Mouse (Mus musculus) embryonic facial prominence, embryonic 11.5 days (tissue): ENCODE data around the gene Hoxd13. TPM values are rescaled to one million over a fixed set of nuclear protein-coding genes. Genes with fewer than 3 reads are reported as not detected.
A peak's percentile ranks its signal among the peaks of the same experiment; 100 is the strongest.

ENCODE experiments used
- ATAC-seq: fragments of 200-750 bp; cut with Nextera tagmentation; replicated peaks from 2 replicates; pipeline ENCODE4 v1.8.0; 2017; ENCODE audit warnings: low read depth; ENCODE audit not compliant: insufficient number of reproducible peaks, low FRiP score, low TSS enrichment
- DNase-seq: peaks from one replicate; pipeline ENCODE4 v3.0.0-alpha.2; 2015; ENCODE audit warnings: low spot score
- H3K27ac ChIP-seq: fragments of 300-500 bp; sonication (generic); replicated peaks from 2 replicates; pipeline ENCODE4 v1.5.1; 2014; ENCODE audit warnings: mild to moderate bottlenecking, low read depth, low read length, control low read depth
- H3K27me3 ChIP-seq: fragments of 300-500 bp; sonication (generic); 2 replicates; pipeline ENCODE4 v1.6.1; 2014; ENCODE audit warnings: mild to moderate bottlenecking, low read length, moderate library complexity, mixed read lengths; ENCODE audit not compliant: control insufficient read depth, insufficient read depth
- H3K36me3 ChIP-seq: fragments of 300-500 bp; sonication (generic); replicated peaks from 2 replicates; pipeline ENCODE4 v1.6.1; 2014; ENCODE audit warnings: low read depth, mild to moderate bottlenecking, low read length, moderate library complexity, mixed read lengths; ENCODE audit not compliant: control insufficient read depth, insufficient read depth
- H3K4me1 ChIP-seq: fragments of 300-500 bp; sonication (generic); 2 replicates; pipeline ENCODE4 v1.6.1; 2014; ENCODE audit warnings: low read length, mixed read lengths; ENCODE audit not compliant: control insufficient read depth, insufficient read depth
- H3K4me2 ChIP-seq: fragments of 300-500 bp; sonication (generic); 2 replicates; pipeline ENCODE4 v1.6.1; 2014; ENCODE audit warnings: low read depth, mild to moderate bottlenecking, control low read depth, low read length, moderate library complexity
- H3K4me3 ChIP-seq: fragments of 300-500 bp; sonication (generic); 2 replicates; pipeline ENCODE4 v1.5.1; 2014; ENCODE audit warnings: low read depth, low read length, control low read depth
- H3K9ac ChIP-seq: fragments of 300-500 bp; sonication (generic); replicated peaks from 2 replicates; pipeline ENCODE4 v1.6.1; 2014; ENCODE audit warnings: mild to moderate bottlenecking, control low read depth, low read length
- H3K9me3 ChIP-seq: fragments of 300-500 bp; sonication (generic); replicated peaks from 2 replicates; pipeline ENCODE4 v1.6.1; 2016; ENCODE audit warnings: mild to moderate bottlenecking, low read length, inconsistent platforms, mixed read lengths; ENCODE audit not compliant: control insufficient read depth
- WGBS: fragments of 180-500 bp; shearing (Covaris S2); extraction: QIAGEN DNeasy Blood & Tissue Kit; methylation state at CpG from one replicate; pipeline ENCODE4 v1.1.7; 2014; 5-methylcytosine and 5-hydroxymethylcytosine counted together
- polyA plus RNA-seq: library from polyadenylated mRNA; unstranded; fragments of >200 nt; fragmentation: Nextera tagmentation; extraction: Ambion mirVana; gene quantifications from 2 replicates; pipeline ENCODE4 v1.2.1, GENCODE M21; 2014

Hoxd13 gene
- polyA plus RNA-seq, 1 experiment from 2014 or later, result not detected

DNA sequence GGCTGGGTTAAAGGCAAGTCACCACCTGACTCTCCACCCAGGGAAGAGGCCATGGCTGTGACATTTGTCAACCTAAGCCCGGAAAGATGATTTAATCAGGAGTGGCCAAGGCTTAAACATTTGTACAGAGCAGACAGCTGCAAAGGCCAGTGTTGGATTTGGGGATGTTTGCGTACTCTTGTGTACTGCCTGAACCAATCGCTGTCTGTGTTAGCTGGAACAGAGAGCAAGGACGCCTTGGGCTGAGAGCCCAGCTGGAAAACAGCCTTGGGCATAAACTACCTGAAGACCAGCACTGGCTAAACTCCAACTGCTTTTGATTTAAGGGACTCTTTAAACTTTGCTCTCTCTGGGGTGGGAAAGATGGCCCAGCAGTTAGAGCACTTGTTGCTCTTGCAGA is 40.6 kb downstream of the Hoxd13 start:
- WGBS, result 6% methylated on average over 4 of the region's 4 CpGs
- Histone ChIP-seq H3K9me3 (no peaks in the 10 kb centered on the region), H3K4me3 (no peak overlapping the region), H3K36me3 (no peaks in the 10 kb centered on the region), H3K9ac (no peak overlapping the region), H3K27ac (no peak overlapping the region), H3K4me1 (peaks cover 16% of the 10 kb centered on the region), H3K4me2 (no peak overlapping the region), H3K27me3 (peaks cover 91% of the 10 kb centered on the region)
- DNase-seq (no peak), ATAC-seq (no peak)

GRCm38 (mm10) chr2:74709465-74710419 is 41.6 kb downstream of the Hoxd13 start:
- Histone ChIP-seq H3K27me3 (peaks cover 89% of the 10 kb centered on the region), H3K4me2 (no peak overlapping the region), H3K4me3 (no peak overlapping the region), H3K36me3 (no peaks in the 10 kb centered on the region), H3K9ac (no peak overlapping the region), H3K27ac (no peak overlapping the region), H3K9me3 (no peaks in the 10 kb centered on the region), H3K4me1 (peaks cover 13% of the 10 kb centered on the region)
- 5% methylated on average over 5 of the region's 5 CpGs for WGBS
- ATAC-seq (no peak), DNase-seq (no peak)

DNA sequence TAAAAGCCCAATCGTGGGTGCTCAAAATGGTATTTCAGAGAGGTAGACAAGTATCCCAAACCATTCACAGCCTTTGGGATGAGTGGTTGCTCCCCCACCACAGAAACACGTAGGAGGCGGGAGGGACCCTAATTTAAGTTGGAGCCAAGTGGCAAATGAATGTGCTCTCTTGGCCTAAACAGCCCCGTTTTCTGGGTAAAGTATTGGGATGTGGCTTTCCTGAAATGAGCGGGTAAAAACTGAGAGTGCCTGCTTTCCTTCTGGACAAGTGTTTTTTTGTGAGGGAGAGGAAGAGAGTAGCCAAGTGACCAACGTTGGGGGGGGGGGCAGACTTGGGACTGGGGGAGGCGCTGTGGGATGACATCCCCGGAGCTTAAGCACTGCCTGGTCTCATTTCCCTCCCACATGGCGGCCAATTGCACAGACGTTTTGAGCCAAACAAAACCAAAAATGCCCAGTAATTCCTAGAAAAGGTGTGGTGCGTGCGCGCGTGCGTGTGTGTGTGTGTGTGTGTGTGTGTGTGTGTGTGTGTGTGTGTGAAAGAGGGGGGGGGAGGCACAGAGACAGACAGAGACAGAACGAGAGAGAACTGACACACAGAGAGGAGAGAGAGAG is 42.9 kb downstream of the Hoxd13 start:
- Histone ChIP-seq H3K9me3 (no peaks in the 10 kb centered on the region), H3K4me1 (0 out of 2 replicates have a peak, but pooled peaks cover 2% of the 10 kb centered on the region), H3K4me3 (no peak overlapping the region), H3K27me3 (peaks cover 84% of the 10 kb centered on the region), H3K36me3 (no peaks in the 10 kb centered on the region), H3K4me2 (no peak overlapping the region), H3K9ac (no peak overlapping the region), H3K27ac (no peak overlapping the region)
- DNase-seq (no peak), ATAC-seq (no peak)
- under 1% methylated on average over 16 of the region's 16 CpGs for WGBS

- Histone ChIP-seq H3K4me1 (0 out of 2 replicates have a peak, but pooled peaks cover 2% of the 10 kb centered on the region), H3K36me3 (no peaks in the 10 kb centered on the region), H3K27me3 (peaks cover 83% of the 10 kb centered on the region), H3K9me3 (no peaks in the 10 kb centered on the region), H3K4me2 (peak within 1 kb of the TSS; percentile 33), H3K4me3 (0 out of 2 replicates have a peak within 1 kb of the TSS, but pooled peaks have one; percentile 11), H3K27ac (no peak within 1 kb of the TSS), H3K9ac (no peak within 1 kb of the TSS)
- under 1% methylated on average over 65 of the region's 65 CpGs for WGBS
- ATAC-seq, result no peak
- DNase-seq, result no peak
Measured at GRCm38 (mm10) chr2:74711721-74712621, 43.9 kb downstream of the Hoxd13 start, which contains the start of the genes Hoxd3 and Hoxd4. Gene Hoxd3, plus strand, starts transcription at chr2:74711927. Gene Hoxd4, plus strand, starts transcription at chr2:74711929.

- Histone ChIP-seq H3K27ac (no peak overlapping the region), H3K4me1 (0 out of 2 replicates have a peak, but pooled peaks cover 2% of the 10 kb centered on the region), H3K9ac (no peak overlapping the region), H3K36me3 (no peaks in the 10 kb centered on the region), H3K9me3 (no peaks in the 10 kb centered on the region), H3K4me3 (no peak overlapping the region), H3K27me3 (peaks cover 79% of the 10 kb centered on the region), H3K4me2 (no peak overlapping the region)
- no peak for DNase-seq
- WGBS, result 4% methylated on average over 19 of the region's 19 CpGs
- no peak for ATAC-seq
Measured at GRCm38 (mm10) chr2:74713239-74714150, 45.4 kb downstream of the Hoxd13 start.

DNA sequence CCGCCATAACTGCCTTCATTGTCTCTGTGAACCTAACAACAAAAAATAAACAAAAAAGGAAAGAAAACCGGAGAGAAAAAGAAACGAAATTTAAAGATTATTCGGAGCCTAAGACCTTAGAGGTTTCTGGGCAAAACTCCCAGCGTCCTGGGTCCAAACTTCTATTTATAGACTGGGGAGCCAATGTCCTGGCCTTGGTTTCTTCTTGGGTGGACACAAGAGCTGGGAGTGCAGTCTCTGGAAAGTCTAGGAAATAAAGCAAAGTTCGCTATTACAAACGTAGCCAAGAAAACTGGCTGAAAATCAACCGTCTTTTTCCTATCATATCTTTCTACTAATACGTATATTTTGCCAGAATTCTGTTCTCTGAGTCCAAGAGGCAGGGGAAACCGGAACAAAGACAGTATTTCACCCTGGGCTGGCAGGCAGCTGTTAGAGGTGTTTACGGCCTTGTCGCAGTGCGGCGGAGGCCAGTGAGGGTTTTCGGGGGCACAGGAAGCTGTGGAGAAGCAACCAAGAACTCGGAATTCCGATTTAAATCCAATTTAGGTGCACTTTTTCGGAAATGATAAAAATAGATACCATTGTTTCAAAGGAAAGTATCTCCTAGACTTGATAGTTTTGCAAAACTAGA is 46.2 kb downstream of the Hoxd13 start:
- Histone ChIP-seq H3K9me3 (no peaks in the 10 kb centered on the region), H3K4me2 (no peak overlapping the region), H3K36me3 (no peaks in the 10 kb centered on the region), H3K4me1 (0 out of 2 replicates have a peak, but pooled peaks cover 2% of the 10 kb centered on the region), H3K4me3 (no peak overlapping the region), H3K27ac (no peak overlapping the region), H3K27me3 (peaks cover 78% of the 10 kb centered on the region), H3K9ac (no peak overlapping the region)
- 2% methylated on average over 18 of the region's 18 CpGs for WGBS
- no peak for ATAC-seq
- no peak for DNase-seq
